Mouse (Mus musculus) CH12F3 (cell line): Measurements from ENCODE around the gene Gm13278.
"Not testable (repeated sequence)": the region's sequence is repeated elsewhere in the genome, so short reads cannot be mapped to it uniquely, and the experiment has no call there.

Experiments
- in situ Hi-C: fragments of 300-500 bp; cut with MboI; formaldehyde crosslinking; loops from 2 replicates; pipeline ENCODE4 v1.14.3; 2020; ENCODE audit warnings: low sequenced_read_pairs

The Gm13278 gene

GRCm38 (mm10) chr4:88791250-88791649 is at the start of gene Gm13278:
Gm13278 (plus strand) TSS chr4:88791550.
- in situ Hi-C loops = not testable (repeated sequence)

DNA sequence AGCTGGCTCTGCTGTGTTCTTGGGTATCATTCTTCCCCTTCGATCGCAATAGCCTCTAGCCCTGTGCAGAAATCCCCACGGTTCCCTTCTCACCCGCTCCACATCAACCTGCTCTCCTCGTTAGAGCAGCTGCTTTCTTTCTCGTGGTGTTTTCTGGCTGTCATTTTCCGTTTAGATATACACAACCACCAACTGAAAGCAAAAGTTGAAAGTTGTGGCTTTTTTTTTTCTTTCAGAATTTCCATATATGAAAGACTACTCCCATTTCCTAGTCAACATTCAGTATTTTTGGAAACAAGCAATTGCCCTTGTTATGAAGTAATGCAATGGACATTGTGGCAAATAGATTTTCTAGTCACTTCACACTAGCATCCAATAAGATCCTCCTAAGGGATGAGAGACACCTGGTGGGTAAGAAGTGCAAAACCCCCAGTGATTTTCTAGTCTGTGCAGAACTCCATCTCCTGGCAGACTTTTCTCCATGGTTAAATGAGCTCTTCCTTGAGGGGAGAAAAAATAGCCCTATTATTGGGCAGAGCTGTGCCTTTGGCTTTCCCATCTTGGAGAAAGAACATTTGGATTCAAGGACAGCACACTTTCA is 48.5 kb upstream of the Gm13278 start:
- in situ Hi-C loops = no loop called here

GRCm38 (mm10) chr4:88744207-88744606 is 47.1 kb upstream of the Gm13278 start:
- in situ Hi-C loops = no loop called here

DNA sequence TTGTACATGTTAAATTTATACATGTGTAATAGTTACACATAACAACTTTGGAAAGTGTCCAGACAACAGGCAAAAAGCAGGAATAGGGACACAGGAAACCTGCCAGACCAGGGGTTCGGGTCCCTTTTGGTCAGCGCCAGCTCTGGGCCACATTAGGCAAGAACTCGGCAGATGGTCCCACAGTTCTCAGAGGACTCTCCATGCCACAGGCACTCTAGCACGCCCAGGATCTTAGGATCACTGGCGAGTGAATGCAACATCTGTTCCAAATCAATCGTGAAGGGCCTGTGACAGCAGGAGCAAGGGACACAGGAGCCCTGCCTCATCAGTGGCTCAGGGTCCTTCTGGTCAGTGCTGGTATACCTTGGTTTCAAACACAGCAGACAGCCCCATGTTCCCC is 41.4 kb upstream of the Gm13278 start:
- in situ Hi-C loops = no loop called here

DNA sequence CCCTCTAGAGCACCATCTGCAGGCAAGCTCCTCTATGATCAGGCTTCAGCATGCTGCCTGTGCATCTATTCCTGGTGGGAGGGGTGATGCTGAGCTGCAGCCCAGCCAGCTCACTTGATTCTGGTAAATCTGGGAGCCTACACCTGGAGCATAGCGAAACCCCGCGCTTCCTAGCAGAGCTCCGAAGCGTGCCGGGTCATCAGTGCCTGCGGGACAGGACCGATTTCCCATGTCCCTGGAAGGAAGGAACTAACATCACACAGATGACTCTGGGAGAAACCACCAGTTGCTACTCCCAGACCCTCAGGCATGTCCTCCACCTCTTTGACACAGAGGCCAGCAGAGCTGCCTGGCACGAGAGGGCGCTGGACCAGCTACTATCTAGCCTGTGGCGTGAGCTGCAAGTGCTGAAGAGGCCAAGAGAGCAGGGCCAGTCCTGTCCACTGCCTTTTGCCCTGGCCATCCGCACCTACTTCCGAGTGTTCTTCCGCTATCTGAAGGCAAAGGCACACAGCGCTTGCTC is 36.5 kb upstream of the Gm13278 start, which contains the start of gene Gm13271:
Gene Gm13271, plus strand, starts transcription at position 51 of the 523 bp plus-strand sequence.
- in situ Hi-C loops = not testable (repeated sequence)

- in situ Hi-C loops = not testable (repeated sequence)
Measured at GRCm38 (mm10) chr4:88756581-88757513, 34.5 kb upstream of the Gm13278 start.

DNA sequence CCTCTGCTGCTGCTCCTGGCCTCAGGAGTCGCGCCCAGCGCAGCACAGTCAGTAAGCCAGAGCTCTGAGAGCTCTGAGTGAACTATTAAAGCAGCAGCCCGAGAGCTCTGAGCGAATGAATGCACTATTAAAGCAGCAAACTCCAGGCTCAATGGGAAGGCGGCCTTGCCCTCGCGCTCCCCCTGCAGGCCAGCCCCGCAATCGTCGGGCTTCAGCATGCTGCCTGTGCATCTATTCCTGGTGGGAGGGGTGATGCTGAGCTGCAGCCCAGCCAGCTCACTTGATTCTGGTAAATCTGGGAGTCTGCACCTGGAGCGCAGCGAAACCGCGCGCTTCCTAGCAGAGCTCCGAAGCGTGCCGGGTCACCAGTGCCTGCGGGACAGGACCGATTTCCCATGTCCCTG is 33.7 kb upstream of the Gm13278 start:
- in situ Hi-C loops = not testable (repeated sequence)

- in situ Hi-C loops = not testable (repeated sequence)
Measured at GRCm38 (mm10) chr4:88758751-88759150, 32.6 kb upstream of the Gm13278 start.

- in situ Hi-C loops = not testable (repeated sequence)
Measured at GRCm38 (mm10) chr4:88759610-88760268, 31.6 kb upstream of the Gm13278 start, which contains the start of gene Gm13283. Gm13283 (plus strand) TSS chr4:88760119.

DNA sequence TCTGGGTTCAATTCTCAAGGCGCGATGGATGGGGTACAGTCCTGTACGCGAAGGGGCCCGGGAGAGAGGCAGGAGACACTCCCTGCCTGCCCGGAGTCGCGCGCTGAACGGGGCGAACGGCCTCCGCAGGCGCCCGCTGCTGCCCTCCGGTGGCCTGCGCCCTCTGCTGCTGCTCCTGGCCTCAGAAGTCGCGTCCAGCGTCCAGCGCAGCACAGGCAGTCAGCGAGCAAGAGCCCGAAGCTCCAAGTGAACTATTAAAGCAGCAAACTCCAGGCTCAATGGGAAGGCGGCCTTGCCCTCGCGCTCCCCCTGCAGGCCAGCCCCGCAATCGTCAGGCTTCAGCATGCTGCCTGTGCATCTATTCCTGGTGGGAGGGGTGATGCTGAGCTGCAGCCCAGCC is 30.9 kb upstream of the Gm13278 start:
- in situ Hi-C loops = not testable (repeated sequence)

DNA sequence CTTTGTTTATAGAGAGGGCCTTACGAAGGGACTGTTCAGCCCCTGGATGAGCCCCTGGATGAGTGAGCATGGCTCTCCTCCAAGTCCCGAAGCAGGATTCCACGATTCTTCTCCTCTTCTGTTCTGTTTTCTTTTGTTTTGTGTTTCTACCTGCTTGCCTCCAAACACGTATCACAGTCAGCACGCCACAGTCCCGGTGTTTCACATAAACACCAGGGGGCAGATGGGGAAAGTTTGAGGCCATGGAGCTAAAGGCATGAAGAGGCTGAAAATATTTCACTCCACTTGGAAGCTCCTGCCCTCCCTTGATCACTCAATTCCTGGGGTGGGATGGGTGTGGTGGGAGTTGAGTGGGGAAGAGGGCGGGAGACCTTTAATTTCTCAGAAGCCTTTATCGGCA is 29.6 kb upstream of the Gm13278 start:
- in situ Hi-C loops = not testable (repeated sequence)

DNA sequence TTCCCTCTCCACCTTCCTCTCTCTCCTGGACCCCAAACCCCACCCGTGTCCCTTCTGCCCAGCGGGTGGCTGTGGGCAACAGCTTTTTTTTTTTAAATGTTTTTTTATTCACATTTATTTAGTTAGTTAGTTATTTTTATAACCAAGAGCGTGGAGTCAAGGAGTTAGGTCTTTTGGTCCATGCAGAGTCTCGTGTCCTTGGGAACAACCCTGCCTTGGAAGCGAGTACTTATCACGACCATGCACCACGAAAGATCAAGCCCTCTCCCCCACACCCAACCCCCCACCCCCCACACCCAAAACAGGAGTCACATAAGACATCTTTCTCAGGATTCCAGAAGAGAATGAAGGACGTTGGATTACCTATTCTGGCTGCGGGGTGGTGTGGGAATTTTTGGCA is 29.0 kb upstream of the Gm13278 start:
- in situ Hi-C loops = not testable (repeated sequence)

- in situ Hi-C loops = not testable (repeated sequence)
Measured at GRCm38 (mm10) chr4:88763384-88764018, 27.8 kb upstream of the Gm13278 start.

DNA sequence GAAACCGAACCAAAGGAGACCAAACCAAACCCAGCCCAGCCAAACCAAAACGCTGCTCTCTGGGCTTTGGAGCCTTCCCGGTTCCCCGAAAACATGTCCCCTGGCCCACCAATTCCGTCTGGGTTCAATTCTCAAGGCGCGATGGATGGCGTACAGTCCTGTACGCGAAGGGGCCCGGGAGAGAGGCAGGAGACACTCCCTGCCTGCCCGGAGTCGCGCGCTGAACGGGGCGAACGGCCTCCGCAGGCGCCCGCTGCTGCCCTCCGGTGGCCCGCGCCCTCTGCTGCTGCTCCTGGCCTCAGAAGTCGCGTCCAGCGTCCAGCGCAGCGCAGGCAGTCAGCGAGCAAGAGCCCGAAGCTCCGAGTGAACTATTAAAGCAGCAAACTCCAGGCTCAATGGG is 17.8 kb upstream of the Gm13278 start, which contains the start of gene Gm13290:
Gene Gm13290, plus strand, starts transcription at position 301 of the 400 bp plus-strand sequence.
- in situ Hi-C loops = not testable (repeated sequence)

- in situ Hi-C loops = not testable (repeated sequence)
Measured at GRCm38 (mm10) chr4:88776622-88777021, 14.7 kb upstream of the Gm13278 start, which contains the start of gene Gm13289. Gm13289 (plus strand) TSS chr4:88776922.

DNA sequence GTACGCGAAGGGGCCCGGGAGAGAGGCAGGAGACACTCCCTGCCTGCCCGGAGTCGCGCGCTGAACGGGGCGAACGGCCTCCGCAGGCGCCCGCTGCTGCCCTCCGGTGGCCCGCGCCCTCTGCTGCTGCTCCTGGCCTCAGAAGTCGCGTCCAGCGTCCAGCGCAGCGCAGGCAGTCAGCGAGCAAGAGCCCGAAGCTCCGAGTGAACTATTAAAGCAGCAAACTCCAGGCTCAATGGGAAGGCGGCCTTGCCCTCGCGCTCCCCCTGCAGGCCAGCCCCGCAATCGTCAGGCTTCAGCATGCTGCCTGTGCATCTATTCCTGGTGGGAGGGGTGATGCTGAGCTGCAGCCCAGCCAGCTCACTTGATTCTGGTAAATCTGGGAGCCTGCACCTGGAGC is 11.8 kb upstream of the Gm13278 start, which contains the start of gene Gm13272:
Gene Gm13272, plus strand, starts transcription at position 301 of the 400 bp plus-strand sequence.
- in situ Hi-C loops = not testable (repeated sequence)

DNA sequence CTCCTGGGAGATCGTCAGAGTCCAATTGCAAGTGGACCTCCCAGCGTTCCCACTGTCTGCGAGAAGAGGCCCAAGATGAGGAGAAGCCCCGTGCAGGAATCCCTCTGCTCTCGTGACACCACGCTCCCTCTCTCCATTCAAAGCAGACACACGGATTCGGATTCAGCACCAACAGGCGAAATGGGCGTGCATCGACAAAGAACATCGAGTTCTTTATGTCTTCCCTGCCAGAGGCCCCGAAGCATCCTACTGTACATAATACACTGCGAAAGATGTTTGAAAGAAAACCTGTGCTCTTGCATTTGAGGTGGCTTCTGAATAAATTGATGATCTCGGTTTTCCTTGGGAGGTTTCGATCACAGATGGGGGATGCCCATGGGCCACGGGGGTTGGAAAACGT is 11.0 kb upstream of the Gm13278 start:
- in situ Hi-C loops = not testable (repeated sequence)

DNA sequence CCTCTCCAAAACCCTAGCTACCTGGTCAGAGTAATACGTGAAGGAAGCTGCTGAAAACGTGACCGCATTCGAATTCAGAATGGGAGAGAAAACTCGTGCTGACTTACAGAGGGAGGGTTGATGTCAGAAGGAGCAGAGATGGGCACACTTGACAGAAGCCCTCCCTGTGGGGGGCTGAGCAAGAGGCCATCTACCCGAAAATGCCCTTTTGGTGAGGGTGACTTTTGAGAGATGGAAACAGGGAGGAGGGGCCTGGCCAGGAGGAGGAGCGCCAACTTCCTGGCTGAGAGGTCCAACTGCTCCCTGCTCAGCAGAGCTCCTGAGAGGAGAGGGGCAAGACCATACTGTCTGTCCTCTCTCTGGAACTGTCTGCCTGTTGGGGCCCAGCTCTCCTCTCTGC is 9.5 kb upstream of the Gm13278 start, which contains the start of gene Ifnz:
Gene Ifnz, plus strand, starts transcription at position 301 of the 400 bp plus-strand sequence.
- in situ Hi-C loops = not testable (repeated sequence)

GRCm38 (mm10) chr4:88782335-88782734 is 9.0 kb upstream of the Gm13278 start:
- in situ Hi-C loops = not testable (repeated sequence)

DNA sequence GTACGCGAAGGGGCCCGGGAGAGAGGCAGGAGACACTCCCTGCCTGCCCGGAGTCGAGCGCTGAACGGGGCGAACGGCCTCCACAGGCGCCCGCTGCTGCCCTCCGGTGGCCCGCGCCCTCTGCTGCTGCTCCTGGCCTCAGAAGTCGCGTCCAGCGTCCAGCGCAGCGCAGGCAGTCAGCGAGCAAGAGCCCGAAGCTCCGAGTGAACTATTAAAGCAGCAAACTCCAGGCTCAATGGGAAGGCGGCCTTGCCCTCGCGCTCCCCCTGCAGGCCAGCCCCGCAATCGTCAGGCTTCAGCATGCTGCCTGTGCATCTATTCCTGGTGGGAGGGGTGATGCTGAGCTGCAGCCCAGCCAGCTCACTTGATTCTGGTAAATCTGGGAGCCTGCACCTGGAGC is 5.9 kb upstream of the Gm13278 start, which contains the start of gene Gm13276:
Gene Gm13276, plus strand, starts transcription at position 301 of the 400 bp plus-strand sequence.
- in situ Hi-C loops = not testable (repeated sequence)
